Mouse (Mus musculus): ENCODE measurements around the gene Reep3.
"Not testable (repeated sequence)": the region's sequence is repeated elsewhere in the genome, so short reads cannot be mapped to it uniquely, and the experiment has no call there.

Gene Reep3

GRCm38 (mm10) chr10:67017891-67018290, 78.9 kb downstream of the Reep3 start:
- no peak for DNase-seq (ENCODE audit: low spot score in 2 of 2)

- no peak for DNase-seq (ENCODE audit: low spot score in 2 of 2)
Measured at GRCm38 (mm10) chr10:67017315-67017714, 79.4 kb downstream of the Reep3 start.

GRCm38 (mm10) chr10:67016615-67017278, 80.0 kb downstream of the Reep3 start:
- DNase-seq (ENCODE audit: low spot score in 2 of 2), result no peak

GRCm38 (mm10) chr10:67014746-67015145, 82.0 kb downstream of the Reep3 start:
- DNase-seq (ENCODE audit: low spot score in 2 of 2), result no peak

GRCm38 (mm10) chr10:67010521-67010920, 86.2 kb downstream of the Reep3 start:
- no peak for DNase-seq (ENCODE audit: low spot score in 2 of 2)

GRCm38 (mm10) chr10:67004527-67005042, 92.2 kb downstream of the Reep3 start:
- DNase-seq (ENCODE audit: low spot score in 2 of 2), result peak; percentile 20 to 24

- DNase-seq (ENCODE audit: low spot score in 2 of 2), result peak; percentile 15 to 39
Measured at GRCm38 (mm10) chr10:67003743-67004526, 92.8 kb downstream of the Reep3 start.

GRCm38 (mm10) chr10:67003009-67003742, 93.6 kb downstream of the Reep3 start:
- DNase-seq (ENCODE audit: low spot score in 2 of 2), result peak; percentile 7 to 10

- peak in 1 of 2 experiments; percentile 3 for DNase-seq (ENCODE audit: low spot score in 2 of 2)
Measured at GRCm38 (mm10) chr10:67002207-67003008, 94.3 kb downstream of the Reep3 start.

- DNase-seq (ENCODE audit: low spot score in 2 of 2), result not testable (repeated sequence)
Measured at GRCm38 (mm10) chr10:67000958-67001615, 95.7 kb downstream of the Reep3 start.

GRCm38 (mm10) chr10:67000136-67000535, 96.6 kb downstream of the Reep3 start:
- DNase-seq (ENCODE audit: low spot score in 2 of 2), result no peak

- peak in 1 of 2 experiments; percentile 38 for DNase-seq (ENCODE audit: low spot score in 2 of 2)
Measured at GRCm38 (mm10) chr10:66998770-66999169, 98.0 kb downstream of the Reep3 start.

GRCm38 (mm10) chr10:66995181-66995580, 101.6 kb downstream of the Reep3 start:
- DNase-seq (ENCODE audit: low spot score in 2 of 2), result no peak

- no peak for DNase-seq (ENCODE audit: low spot score in 2 of 2)
Measured at GRCm38 (mm10) chr10:66994469-66994868, 102.3 kb downstream of the Reep3 start.

- DNase-seq (ENCODE audit: low spot score in 2 of 2), result no peak
Measured at GRCm38 (mm10) chr10:66992591-66992990, 104.2 kb downstream of the Reep3 start.

GRCm38 (mm10) chr10:66990506-66990905, 106.2 kb downstream of the Reep3 start:
- DNase-seq (ENCODE audit: low spot score in 2 of 2), result no peak

GRCm38 (mm10) chr10:66983043-66983442, 113.7 kb downstream of the Reep3 start:
- DNase-seq (ENCODE audit: low spot score in 2 of 2), result no peak

- DNase-seq (ENCODE audit: low spot score in 2 of 2), result no peak
Measured at GRCm38 (mm10) chr10:66978215-66978614, 118.5 kb downstream of the Reep3 start.

- no peak for DNase-seq (ENCODE audit: low spot score in 2 of 2)
Measured at GRCm38 (mm10) chr10:66977093-66977492, 119.7 kb downstream of the Reep3 start.

GRCm38 (mm10) chr10:66975451-66975850, 121.3 kb downstream of the Reep3 start:
- no peak for DNase-seq (ENCODE audit: low spot score in 2 of 2)

- DNase-seq (ENCODE audit: low spot score in 2 of 2), result no peak
Measured at GRCm38 (mm10) chr10:66974417-66974816, 122.3 kb downstream of the Reep3 start.
